Mouse (Mus musculus) layer of hippocampus, adult 9-11 months (tissue): ENCODE measurements around the gene Apon.
"Not testable (repeated sequence)": the region's sequence is repeated elsewhere in the genome, so short reads cannot be mapped to it uniquely, and the experiment has no call there.

Experiments
- DNase-seq: peaks from one replicate; pipeline ENCODE4 v3.0.0; 2022

Gene Apon

DNA sequence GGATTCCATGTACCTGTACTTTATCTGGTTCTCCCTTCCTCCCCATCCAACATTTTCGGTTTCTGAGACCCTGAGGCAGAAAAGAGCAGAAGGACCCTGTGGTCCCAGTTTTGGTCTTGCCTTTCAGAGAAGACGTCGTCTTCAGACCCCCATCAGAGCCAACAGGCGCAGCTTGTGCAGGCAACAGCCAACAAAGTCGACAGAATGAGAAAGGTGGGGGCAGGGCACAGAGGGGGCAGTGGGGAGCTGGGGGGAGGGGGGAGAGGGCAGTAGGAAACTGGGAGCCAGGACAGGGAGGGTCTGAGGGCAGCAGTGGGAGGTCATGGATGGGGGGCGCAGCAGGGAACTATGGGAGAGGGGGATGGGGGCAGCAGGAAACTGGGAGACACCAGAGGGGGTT lies 24.3 kb downstream of the Apon start:
- no peak for DNase-seq

DNA sequence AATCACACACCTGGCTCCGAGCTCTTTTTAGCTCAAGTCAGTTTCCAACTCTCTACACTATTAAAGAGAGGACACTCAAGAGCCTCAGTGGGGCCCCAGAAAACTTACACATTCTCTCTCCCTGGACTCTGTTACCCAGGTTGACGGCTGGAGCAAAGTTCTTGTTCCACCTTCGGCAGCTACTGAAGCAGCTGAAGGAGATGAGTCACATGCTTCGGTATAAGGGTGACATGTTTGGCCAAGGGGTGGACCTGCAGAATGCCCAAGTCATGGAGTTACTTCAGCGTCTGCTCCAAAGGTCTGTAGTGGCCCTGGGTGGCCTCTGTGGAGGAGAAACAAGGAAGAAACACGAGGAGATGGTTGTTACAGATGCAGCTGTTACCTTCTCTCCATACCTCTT lies 27.0 kb downstream of the Apon start:
- no peak for DNase-seq

DNA sequence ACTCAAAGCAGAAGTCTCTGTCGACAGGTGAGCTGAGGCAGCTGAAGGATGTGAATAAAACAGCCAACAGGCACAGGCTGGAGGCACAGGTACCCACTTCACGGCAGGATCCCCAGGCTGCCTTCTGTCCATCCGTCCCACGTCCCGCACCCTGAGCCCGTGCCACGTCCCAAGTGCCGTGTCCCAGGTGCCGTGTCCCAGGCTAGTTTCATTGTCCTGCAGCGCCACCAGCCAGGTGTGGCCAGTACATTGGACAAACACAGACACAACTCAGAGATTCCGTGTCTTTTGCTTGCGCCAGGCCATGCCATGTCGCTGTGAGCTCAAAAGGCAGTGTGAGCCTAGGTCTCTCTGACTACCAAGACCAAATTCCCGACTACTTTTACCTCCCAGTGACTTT lies 27.8 kb downstream of the Apon start:
- no peak for DNase-seq

DNA sequence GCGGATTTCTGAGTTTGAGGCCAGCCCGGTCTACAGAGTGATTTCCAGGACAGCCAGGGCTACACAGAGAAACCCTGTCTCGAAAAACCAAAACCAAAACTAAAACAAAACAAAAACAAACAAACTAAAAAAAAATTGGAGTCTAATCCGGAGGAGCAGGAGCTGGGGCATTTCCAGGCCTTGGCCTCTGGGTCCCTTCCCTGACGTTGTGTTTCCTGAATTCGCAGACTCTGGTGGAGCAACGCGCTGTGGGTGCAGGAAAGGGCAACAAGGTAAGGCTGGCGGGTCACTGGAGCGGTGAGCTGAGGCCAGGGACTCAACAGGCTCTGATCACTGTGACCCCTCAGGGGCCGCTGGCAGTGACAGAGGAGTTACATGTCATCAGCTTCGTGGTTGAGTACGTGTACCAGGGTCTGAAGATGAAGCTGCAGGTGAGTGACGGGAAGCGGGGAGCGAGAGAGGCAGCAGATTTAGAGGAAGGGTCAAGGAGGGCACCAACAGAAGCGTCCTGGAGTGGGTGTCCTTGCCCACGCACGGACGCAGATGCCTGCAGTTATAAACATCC lies 29.1 kb downstream of the Apon start:
- no peak for DNase-seq

DNA sequence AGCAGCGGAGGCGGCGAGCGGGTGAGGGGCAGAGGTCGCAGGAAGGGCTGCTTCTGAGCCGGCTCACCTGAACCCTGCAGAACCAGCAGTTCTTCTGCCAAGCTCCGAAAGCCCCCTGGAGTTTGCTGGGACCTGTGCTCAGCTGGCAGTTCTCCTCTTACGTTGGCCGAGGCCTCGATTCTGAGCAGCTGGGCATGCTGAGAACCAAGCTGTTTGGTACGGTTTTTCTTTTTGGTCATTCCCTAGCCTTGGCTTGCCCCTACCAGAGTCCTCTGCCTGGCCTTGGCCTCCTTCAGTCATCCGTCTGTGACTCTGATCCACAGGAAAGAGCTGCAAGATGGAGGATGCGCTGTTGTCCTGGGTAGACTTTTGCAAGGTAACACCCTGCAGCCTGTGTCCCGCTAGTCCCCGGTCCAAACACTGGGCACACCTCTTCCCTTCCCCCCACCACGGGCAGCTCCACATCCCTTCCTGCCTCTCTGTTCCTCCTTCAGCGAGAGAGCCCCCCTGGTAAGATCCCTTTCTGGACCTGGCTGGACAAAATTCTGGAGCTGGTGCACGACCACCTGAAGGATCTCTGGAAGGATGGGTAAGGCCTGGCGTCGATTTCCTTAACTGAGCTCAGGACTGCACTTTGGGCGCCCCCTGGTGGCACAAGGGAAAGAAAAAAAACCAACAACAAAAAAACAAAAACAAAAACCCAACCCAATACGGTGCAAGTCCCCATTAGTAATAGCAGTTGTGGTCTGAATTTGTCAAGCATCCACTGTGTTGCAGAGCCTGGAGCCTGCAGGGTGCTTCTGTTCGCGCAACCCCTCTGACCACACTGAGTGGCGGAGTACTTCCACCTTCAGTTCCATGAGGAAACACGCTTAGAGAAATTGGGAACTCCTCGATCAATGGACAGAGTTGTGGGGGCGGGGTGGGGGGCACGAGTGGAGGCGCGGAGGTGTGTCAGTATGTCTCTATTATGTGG lies 30.0 kb downstream of the Apon start:
- DNase-seq: no peak

DNA sequence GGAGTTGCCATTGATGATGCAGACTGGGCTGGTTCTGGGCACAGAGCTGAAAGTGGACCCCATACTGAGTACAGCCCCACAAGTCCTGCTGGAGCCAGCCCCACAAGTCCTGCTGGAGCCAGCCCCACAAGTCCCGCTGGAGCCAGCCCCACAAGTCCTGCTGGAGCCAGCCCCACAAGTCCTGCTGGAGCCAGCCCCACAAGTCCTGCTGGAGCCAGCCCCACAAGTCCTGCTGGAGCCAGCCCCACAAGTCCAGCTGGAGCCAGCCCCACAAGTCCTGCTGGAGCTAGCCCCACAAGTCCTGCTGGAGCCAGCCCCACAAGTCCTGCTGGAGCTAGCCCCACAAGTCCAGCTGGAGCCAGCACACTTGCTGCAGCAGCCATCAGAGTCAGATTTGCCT lies 36.7 kb downstream of the Apon start:
- not testable (repeated sequence) for DNase-seq

DNA sequence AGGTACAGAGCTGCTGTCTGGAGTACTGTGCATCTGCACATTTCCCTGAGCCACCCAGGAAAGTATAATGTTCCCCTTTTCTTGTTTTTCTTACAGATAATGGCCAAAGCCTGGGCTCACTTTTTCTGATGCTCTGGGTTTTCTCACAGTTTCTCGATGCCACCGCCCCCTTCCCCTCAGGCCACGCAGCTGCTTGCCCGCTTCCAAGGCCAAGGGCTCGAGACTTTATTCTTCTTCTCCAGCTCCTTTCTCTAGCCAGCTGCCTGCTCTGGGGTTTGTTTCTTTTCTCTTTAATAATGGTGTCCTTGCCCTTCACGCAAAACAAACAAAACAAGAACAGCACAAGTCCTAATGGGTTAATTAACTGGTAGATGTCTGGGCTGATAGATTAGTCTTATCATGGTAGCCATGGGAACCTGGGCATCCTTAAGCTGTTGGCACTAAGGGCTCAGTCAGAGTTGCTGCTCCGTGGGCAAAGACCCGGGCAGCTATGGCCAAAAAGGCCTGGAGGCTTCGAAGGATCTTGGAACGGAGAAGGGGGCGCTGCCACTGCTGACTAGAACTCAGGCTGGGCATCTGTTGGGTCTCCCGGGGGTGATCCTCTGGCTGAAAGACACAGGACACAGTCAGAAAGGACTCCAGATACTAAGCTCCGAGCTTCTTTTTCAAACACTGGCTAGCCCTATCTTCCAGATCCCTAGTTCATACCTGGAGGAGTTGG lies 42.6 kb downstream of the Apon start:
- no peak for DNase-seq

DNA sequence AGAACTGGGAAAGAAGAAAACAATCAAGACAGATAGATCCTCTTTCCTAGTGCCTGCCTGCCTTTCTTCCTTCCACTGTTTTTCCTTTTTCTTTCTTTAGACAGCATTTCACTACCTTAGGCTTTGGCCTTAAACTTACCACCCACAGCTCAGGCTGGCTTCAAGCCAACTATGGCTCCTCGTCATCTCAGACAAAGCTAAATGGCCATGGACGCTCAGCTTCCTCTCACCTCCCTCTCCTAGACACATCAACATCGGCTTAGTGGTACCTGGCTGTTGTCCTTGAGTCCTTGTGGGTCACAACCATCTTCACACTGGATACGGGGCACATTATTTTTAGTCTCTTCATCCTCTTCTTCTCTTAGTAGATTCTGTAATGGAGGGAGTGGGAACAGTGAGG lies 43.3 kb downstream of the Apon start:
- DNase-seq: no peak

DNA sequence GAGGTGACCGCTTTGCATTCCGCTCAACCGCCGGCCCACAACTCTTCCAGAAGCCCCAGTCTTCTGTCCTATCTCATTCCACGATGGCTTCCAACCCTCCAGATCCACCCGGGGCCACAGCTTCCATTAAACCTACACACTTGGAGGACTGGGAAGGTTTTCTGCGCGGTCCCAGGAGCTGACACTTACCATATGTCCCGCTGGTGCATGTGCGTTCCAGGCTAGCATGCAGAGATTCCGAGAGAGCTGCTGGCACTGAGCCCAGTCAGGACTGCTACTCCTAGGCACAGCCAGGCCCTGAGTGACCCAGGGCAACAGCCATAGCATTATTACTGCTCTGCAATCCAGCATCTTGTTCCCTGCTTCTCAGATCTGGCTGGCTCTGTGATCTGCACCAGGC lies 43.7 kb downstream of the Apon start:
- no peak for DNase-seq

DNA sequence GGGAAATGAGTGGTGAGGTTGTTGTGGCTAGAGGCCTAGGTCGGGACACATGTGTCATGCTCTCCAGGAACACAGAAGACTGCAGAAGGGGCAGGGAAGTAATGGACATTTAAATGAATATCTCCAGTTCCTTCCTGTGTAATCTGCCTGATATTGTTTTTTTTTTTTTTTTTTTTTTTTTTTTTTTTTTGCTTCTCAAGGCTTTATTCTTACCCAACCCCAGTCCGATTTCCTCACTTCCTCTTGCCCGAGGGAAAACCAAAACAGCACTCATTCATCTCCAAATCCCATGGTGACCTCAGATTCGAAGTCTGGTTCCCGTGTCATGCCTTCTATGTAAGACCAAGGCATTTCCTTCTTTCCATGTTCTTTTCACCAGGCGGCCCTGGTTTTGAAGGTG lies 44.3 kb downstream of the Apon start:
- no peak for DNase-seq

DNA sequence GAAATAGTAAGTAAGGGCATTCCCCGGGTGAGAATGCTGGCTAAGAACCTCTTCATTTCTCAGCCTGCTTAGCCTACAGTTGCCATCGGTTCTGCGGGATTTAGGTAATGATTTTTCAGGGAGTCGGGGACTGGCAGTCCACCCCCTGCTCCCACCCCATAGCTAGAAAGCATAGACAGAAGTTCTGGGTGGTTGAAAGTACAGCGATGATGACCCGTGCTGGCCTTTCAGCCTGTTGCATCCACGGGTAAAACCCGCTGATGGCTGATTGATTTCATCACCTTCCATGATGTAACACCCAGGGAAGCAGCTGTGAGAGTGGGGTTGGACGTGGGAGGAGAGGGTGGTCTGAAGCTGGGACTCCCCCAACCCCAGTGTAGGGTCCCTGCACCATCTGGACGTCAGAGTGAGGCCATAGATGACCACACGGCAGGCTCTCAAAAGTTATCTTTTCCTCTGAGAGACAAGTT lies 44.8 kb downstream of the Apon start, which contains the start of gene Il23a:
TSS of gene Il23a (minus strand) at position 51 of the 470 bp plus-strand sequence.
- no peak for DNase-seq

DNA sequence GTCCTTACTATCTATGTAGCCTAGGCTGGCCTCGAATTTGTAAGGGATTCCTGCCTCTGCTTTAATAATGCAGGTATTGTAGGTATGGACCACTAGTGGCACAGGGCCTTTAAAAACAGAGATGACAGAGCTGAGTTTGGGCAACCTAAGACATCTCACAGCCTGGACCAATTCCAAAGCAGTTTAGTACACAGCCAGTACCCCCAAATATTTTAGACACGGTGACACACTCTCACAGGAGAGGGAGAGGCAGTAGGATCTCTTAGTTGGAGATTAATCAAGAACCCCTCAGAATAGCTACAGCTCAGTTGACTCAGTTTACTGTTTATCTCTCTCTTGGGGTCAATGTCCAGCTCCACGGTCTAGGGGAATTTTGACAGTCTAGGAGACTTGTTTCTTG lies 48.5 kb downstream of the Apon start:
- no peak for DNase-seq

DNA sequence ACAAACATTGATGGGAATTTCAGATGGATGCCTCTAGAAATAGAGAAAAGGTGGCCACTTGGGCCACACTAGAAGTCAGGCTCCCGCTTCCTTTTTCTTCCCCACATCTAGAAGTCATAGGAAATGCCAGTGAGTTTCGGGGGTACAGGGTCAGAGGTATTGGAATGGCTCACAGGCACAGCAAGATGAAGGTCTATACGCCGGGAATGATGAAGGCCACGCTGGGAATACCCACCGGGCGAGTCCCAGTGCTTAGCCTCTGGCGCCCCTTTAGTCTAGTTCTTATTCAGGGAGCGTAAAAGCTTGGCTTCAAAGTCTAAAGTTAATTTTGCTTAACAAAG lies 48.9 kb downstream of the Apon start:
- DNase-seq: no peak

DNA sequence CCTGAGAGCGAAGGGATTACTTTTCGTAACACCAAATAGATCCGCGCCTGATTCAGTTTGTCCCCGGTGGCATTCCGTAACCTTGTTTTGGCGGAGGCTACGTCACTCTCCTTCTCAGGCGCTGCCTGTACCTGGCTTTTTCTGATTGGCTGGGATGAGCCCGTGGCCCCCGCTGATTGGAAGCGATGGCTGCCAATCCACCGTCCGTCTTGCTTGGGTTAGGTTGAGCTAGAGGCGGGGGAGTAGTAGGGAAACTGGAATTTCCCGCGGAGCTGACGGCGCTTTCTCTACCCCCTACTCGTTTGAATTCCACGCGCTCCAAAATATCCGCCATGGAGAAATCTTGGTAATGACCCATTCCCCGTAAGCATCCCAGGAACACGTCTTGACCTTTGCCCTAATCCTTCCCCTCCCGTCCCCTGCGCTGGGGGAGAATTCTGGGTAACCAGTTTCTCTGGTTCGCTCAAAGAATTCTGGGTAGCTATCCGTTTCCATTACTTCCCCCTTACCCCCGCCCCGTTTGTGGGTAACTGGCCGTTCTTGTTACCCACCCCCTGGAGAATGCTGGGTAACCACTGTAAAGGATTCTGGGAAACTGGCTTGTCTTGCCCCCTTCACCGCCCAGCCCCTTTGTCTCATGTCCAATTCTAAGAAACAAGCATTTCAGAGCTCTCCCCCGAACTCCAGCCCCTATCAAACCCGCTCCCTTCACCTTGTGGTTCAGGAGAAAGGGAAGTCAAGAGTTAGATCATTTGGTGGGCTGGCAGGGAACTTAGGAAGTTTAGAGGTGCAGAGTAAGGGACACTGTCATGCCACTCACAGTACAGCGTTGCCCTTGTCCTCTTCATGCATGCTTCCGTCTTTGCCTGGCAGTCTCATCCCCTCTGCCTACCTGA lies 49.5 kb downstream of the Apon start, which contains the start of gene Pan2:
TSS of gene Pan2 (plus strand) at position 210 of the 896 bp plus-strand sequence.
- peak; percentile 100 for DNase-seq
